Mouse (Mus musculus): ENCODE measurements around the gene F10. TPM values are rescaled to one million over a fixed set of nuclear protein-coding genes. Genes with fewer than 3 reads are reported as not detected.

F10 gene
- polyA plus RNA-seq, 1 experiment from 2014 or later, result 0.24 TPM

DNA sequence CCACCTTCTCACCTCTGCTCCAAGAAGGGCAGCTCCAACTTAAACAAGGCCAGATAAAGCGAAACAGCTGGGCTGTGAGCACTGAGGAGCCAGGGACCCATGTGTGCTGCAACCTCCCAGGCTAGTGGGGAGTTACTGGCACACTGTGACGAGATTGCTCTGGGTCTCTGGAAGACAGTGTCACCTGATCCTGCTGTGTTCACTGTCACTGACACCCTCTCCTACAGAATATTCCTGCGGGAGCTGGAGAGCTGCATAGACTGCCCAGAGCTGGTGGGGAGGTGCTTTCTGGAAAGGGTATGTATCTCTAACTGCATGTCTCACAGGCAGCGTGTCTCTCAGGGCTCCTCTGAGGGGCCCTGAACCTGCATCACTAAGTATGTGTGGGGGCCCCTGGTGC is 29.6 kb upstream of the F10 start:
- no peak overlapping the region for H3K4me2 ChIP-seq (ENCODE audit: low read length)
- no peaks in the 10 kb centered on the region for H3K9me3 ChIP-seq (ENCODE audit: control insufficient read depth, low read length)
- H3K27me3 ChIP-seq (replicated peaks; ENCODE audit: control insufficient read depth, insufficient read depth, low read length), result no peaks in the 10 kb centered on the region
- no peak overlapping the region for H3K4me3 ChIP-seq (replicated peaks; ENCODE audit: low read length)
- no peak for ATAC-seq
- no peaks in the 10 kb centered on the region for H3K4me1 ChIP-seq (replicated peaks; ENCODE audit: control insufficient read depth, insufficient read depth, low read length)
- no peak overlapping the region for H3K27ac ChIP-seq (ENCODE audit: low read length)
- H3K9ac ChIP-seq (replicated peaks; ENCODE audit: low read depth, low read length), result no peak overlapping the region
- H3K36me3 ChIP-seq (ENCODE audit: control insufficient read depth, insufficient read depth), result peaks cover 79% of the 10 kb centered on the region
- WGBS, result 91% methylated on average over 4 of the region's 4 CpGs

GRCm38 (mm10) chr8:13010313-13010712 is 26.8 kb upstream of the F10 start:
- H3K4me1 ChIP-seq (replicated peaks; ENCODE audit: control insufficient read depth, insufficient read depth, low read length), result no peaks in the 10 kb centered on the region
- H3K27ac ChIP-seq (ENCODE audit: low read length), result no peak overlapping the region
- peaks cover 83% of the 10 kb centered on the region for H3K36me3 ChIP-seq (ENCODE audit: control insufficient read depth, insufficient read depth)
- no peaks in the 10 kb centered on the region for H3K27me3 ChIP-seq (replicated peaks; ENCODE audit: control insufficient read depth, insufficient read depth, low read length)
- no peak overlapping the region for H3K4me3 ChIP-seq (replicated peaks; ENCODE audit: low read length)
- no peak for ATAC-seq
- no peak overlapping the region for H3K9ac ChIP-seq (replicated peaks; ENCODE audit: low read depth, low read length)
- 84% methylated on average over 4 of the region's 4 CpGs for WGBS
- H3K9me3 ChIP-seq (ENCODE audit: control insufficient read depth, low read length), result no peaks in the 10 kb centered on the region
- no peak overlapping the region for H3K4me2 ChIP-seq (ENCODE audit: low read length)

DNA sequence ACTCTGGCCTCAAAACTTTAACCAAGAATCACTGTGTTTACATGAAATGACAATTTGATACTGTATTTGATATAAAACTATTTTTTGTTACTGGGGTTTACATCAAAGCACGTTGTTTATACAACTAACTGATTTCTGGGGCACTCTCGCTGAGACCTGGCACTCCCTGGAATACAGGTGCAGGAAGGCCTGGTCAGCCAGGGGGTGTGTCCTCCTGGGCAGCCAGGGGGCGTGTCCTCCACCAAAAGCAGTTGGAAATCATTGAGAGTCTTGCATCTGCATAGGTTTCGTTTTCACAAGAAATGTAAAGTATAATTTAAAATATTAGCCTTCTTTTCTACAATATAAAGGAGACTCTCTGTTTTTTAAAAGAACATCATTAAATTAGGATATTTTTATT is 17.5 kb upstream of the F10 start:
- H3K27ac ChIP-seq (ENCODE audit: low read length), result no peak overlapping the region
- 71% methylated on average over 4 of the region's 4 CpGs for WGBS

DNA sequence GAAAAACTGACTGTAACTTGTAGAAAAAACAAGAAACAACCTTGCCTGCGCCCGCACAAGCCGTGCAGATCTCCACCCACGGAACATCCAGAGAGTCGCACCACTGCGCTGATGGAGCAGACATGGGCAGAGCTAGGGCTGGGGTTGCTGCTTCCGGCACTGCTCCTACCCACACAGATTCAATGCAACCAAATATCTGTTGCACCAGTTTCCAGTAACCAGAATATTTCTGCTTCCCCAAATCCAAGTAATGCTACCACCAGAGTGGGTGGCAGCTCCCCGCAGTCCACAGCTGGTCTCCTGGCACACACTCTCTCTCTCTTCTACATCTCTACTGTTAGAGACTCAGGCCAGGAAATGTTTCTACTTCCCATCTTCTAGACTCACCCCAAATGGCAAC is 15.3 kb upstream of the F10 start:
- Histone ChIP-seq H3K27me3 (replicated peaks; ENCODE audit: control insufficient read depth, insufficient read depth, low read length) (no peaks in the 10 kb centered on the region), H3K9me3 (ENCODE audit: control insufficient read depth, low read length) (no peaks in the 10 kb centered on the region), H3K4me2 (ENCODE audit: low read length) (no peak overlapping the region), H3K4me1 (replicated peaks; ENCODE audit: control insufficient read depth, insufficient read depth, low read length) (no peaks in the 10 kb centered on the region), H3K4me3 (replicated peaks; ENCODE audit: low read length) (no peak overlapping the region), H3K9ac (replicated peaks; ENCODE audit: low read depth, low read length) (no peak overlapping the region), H3K27ac (ENCODE audit: low read length) (no peak overlapping the region), H3K36me3 (ENCODE audit: control insufficient read depth, insufficient read depth) (peaks cover 25% of the 10 kb centered on the region)
- ATAC-seq, result no peak
- 91% methylated on average over 8 of the region's 8 CpGs for whole genome bisulfite sequencing

More for the DNA sequence above, 17.5 kb upstream of the F10 start:
- Histone ChIP-seq H3K27me3 (replicated peaks; ENCODE audit: control insufficient read depth, insufficient read depth, low read length) (no peaks in the 10 kb centered on the region), H3K4me1 (replicated peaks; ENCODE audit: control insufficient read depth, insufficient read depth, low read length) (no peaks in the 10 kb centered on the region), H3K36me3 (ENCODE audit: control insufficient read depth, insufficient read depth) (peaks cover 37% of the 10 kb centered on the region), H3K9ac (replicated peaks; ENCODE audit: low read depth, low read length) (no peak overlapping the region), H3K4me2 (ENCODE audit: low read length) (no peak overlapping the region), H3K4me3 (replicated peaks; ENCODE audit: low read length) (no peak overlapping the region), H3K9me3 (ENCODE audit: control insufficient read depth, low read length) (no peaks in the 10 kb centered on the region)
- no peak for ATAC-seq

DNA sequence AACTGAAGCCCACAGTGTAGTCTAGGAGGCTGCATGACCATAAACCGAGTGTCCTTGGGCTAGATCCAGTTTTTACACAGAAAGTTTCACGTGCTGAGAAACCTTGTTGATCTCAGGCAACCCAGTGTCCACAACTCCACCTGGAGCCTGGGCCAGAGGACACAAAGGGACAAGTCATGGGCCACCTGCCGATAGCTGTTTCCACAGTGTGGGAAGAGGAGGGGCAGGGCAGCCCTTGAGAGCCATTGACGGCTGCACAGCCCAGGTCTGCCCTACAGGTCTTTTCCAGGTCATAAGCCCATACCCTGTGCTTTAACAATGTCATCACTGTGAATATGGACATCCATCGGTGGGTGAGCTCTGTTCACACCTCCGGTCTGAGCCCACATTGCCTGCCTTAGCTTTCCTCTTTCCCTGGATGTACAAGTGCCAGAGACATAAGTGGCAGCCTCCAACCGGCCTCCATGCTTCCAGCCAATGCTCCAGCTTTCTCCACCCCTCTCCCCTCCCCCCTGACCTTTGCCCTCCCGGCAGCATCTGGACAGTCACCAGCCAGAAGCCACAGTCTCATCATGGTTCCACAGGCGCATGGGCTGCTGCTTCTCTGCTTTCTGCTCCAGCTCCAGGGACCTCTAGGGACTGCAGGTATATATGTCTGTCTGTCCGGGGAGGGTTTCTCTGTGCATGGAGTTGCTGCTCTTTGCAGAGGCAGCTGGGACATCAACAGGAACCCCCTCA is 11.5 kb upstream of the F10 start, which contains the start of gene F7:
Gene F7 (plus strand): TSS at position 548 of the 738 bp plus-strand sequence.
- no peak for ATAC-seq
- Histone ChIP-seq H3K9ac (replicated peaks; ENCODE audit: low read depth, low read length) (no peak within 1 kb of the TSS), H3K4me2 (ENCODE audit: low read length) (no peak within 1 kb of the TSS), H3K4me1 (replicated peaks; ENCODE audit: control insufficient read depth, insufficient read depth, low read length) (no peaks in the 10 kb centered on the region), H3K4me3 (replicated peaks; ENCODE audit: low read length) (no peak within 1 kb of the TSS), H3K27me3 (replicated peaks; ENCODE audit: control insufficient read depth, insufficient read depth, low read length) (no peaks in the 10 kb centered on the region), H3K27ac (ENCODE audit: low read length) (no peak within 1 kb of the TSS), H3K9me3 (ENCODE audit: control insufficient read depth, low read length) (no peaks in the 10 kb centered on the region), H3K36me3 (ENCODE audit: control insufficient read depth, insufficient read depth) (peaks cover 1% of the 10 kb centered on the region; the same call in 1 of the 2 replicates)
- WGBS, result 73% methylated on average over 10 of the region's 10 CpGs

GRCm38 (mm10) chr8:13027615-13028014 is 9.5 kb upstream of the F10 start:
- no peaks in the 10 kb centered on the region for H3K9me3 ChIP-seq (ENCODE audit: control insufficient read depth, low read length)
- H3K4me3 ChIP-seq (replicated peaks; ENCODE audit: low read length), result no peak overlapping the region
- no peaks in the 10 kb centered on the region for H3K36me3 ChIP-seq (ENCODE audit: control insufficient read depth, insufficient read depth)
- 90% methylated on average over 5 of the region's 5 CpGs for WGBS
- no peak overlapping the region for H3K9ac ChIP-seq (replicated peaks; ENCODE audit: low read depth, low read length)
- no peaks in the 10 kb centered on the region for H3K4me1 ChIP-seq (replicated peaks; ENCODE audit: control insufficient read depth, insufficient read depth, low read length)
- no peak for ATAC-seq
- no peaks in the 10 kb centered on the region for H3K27me3 ChIP-seq (replicated peaks; ENCODE audit: control insufficient read depth, insufficient read depth, low read length)
- no peak overlapping the region for H3K4me2 ChIP-seq (ENCODE audit: low read length)
- no peak overlapping the region for H3K27ac ChIP-seq (ENCODE audit: low read length)

GRCm38 (mm10) chr8:13028482-13028881 is 8.6 kb upstream of the F10 start:
- 75% methylated on average over 5 of the region's 5 CpGs for WGBS

DNA sequence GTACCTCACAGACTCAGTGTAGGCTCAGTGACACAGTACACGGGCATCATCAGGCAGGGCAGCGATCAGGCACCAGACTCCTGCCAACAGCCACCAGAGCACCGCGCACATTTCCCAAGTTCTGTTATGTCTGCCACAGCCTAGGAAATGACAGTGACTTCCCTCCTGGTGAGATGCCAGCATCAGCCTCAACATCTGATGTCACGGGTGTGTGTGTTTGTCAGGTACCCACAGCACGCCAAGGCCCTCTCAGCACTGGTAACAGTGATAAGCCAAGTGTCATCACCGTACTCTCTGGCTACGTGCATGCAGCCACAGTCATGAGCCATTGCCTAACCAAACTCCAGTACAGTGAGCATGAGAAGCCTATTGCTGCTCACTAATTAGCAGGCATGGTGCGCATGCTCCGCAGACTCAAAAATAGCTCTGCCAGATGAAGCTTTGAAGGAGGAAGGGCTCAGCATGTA is 729 bp upstream of the F10 start:
- H3K4me1 ChIP-seq (replicated peaks; ENCODE audit: control insufficient read depth, insufficient read depth, low read length), result peaks cover 5% of the 10 kb centered on the region; the same call in 1 of the 2 replicates
- no peak overlapping the region for H3K27ac ChIP-seq (ENCODE audit: low read length)
- no peak overlapping the region for H3K4me3 ChIP-seq (replicated peaks; ENCODE audit: low read length)
- H3K36me3 ChIP-seq (ENCODE audit: control insufficient read depth, insufficient read depth), result no peaks in the 10 kb centered on the region
- no peaks in the 10 kb centered on the region for H3K27me3 ChIP-seq (replicated peaks; ENCODE audit: control insufficient read depth, insufficient read depth, low read length)
- peak; percentile 69 for ATAC-seq
- H3K9me3 ChIP-seq (ENCODE audit: control insufficient read depth, low read length), result no peaks in the 10 kb centered on the region
- no peak overlapping the region for H3K9ac ChIP-seq (replicated peaks; ENCODE audit: low read depth, low read length)
- no peak overlapping the region for H3K4me2 ChIP-seq (ENCODE audit: low read length)
- 67% methylated on average over 10 of the region's 10 CpGs for WGBS

More at GRCm38 (mm10) chr8:13028482-13028881, 8.6 kb upstream of the F10 start:
- Histone ChIP-seq H3K27me3 (replicated peaks; ENCODE audit: control insufficient read depth, insufficient read depth, low read length) (no peaks in the 10 kb centered on the region), H3K9ac (replicated peaks; ENCODE audit: low read depth, low read length) (no peak overlapping the region), H3K4me2 (ENCODE audit: low read length) (no peak overlapping the region), H3K4me3 (replicated peaks; ENCODE audit: low read length) (no peak overlapping the region), H3K4me1 (replicated peaks; ENCODE audit: control insufficient read depth, insufficient read depth, low read length) (no peaks in the 10 kb centered on the region), H3K27ac (ENCODE audit: low read length) (no peak overlapping the region), H3K9me3 (ENCODE audit: control insufficient read depth, low read length) (no peaks in the 10 kb centered on the region), H3K36me3 (ENCODE audit: control insufficient read depth, insufficient read depth) (no peaks in the 10 kb centered on the region)
- ATAC-seq, result no peak

GRCm38 (mm10) chr8:13037569-13037968 is 461 bp downstream of the F10 start:
- Histone ChIP-seq H3K4me2 (ENCODE audit: low read length) (no peak overlapping the region), H3K4me1 (replicated peaks; ENCODE audit: control insufficient read depth, insufficient read depth, low read length) (peaks cover 5% of the 10 kb centered on the region; the same call in 1 of the 2 replicates), H3K36me3 (ENCODE audit: control insufficient read depth, insufficient read depth) (no peaks in the 10 kb centered on the region), H3K4me3 (replicated peaks; ENCODE audit: low read length) (no peak overlapping the region), H3K27ac (ENCODE audit: low read length) (no peak overlapping the region), H3K27me3 (replicated peaks; ENCODE audit: control insufficient read depth, insufficient read depth, low read length) (no peaks in the 10 kb centered on the region), H3K9ac (replicated peaks; ENCODE audit: low read depth, low read length) (no peak overlapping the region), H3K9me3 (ENCODE audit: control insufficient read depth, low read length) (no peaks in the 10 kb centered on the region)
- 56% methylated on average over 5 of the region's 5 CpGs for WGBS
- ATAC-seq, result no peak

All from forebrain, embryonic 16.5 days (tissue).